Mouse (Mus musculus): Measurements from ENCODE around the gene Ampd3.

GRCm38 (mm10) chr7:110768001-110768400, at the start of gene Ampd3:
- TF ChIP-seq POLR2A (IDR thresholded peaks at IDR 0.05; ENCODE audit: control insufficient read depth, low read depth, low read length) (no peak), CTCF (IDR thresholded peaks at IDR 0.05; ENCODE audit: control insufficient read depth, insufficient read depth, insufficient replicate concordance, low read depth, low read length) (no peak)

Measured in testis, adult 2 months (tissue).